ENCODE assay signal across 12 mouse cellular contexts in the genomic region with DNA sequence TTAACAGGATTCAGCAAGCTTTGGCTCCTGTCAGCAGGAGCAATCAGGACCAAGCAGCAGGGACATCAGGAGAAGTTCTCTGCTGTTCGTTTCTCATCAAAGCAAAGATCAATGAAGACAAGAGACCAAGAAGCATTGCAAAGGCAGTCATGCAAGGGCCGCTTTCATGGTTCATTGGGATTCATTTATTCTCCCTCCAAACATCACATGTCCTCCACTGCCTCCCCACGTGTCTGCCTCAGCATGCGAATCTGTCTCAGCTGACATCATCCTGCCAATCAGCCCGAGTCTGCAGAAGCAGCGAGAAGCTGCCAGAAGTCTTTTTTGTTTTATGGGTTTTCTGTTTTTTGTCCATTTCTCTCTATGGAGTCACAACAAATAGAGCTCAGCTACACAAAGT. TPM values are rescaled to one million over a fixed set of nuclear protein-coding genes. Genes with fewer than 3 reads are reported as not detected.
DNase-seq lines count a peak whose midpoint lies in the region; ATAC-seq and TF ChIP-seq lines count a peak whose summit lies in the region.
"Had no signal": no experiment of that assay in that cellular context is flagged by ENCODE, and none has a peak within 500 bp of the region (broad histone marks: within the 10 kb centered on the region; RNA-seq: fewer than 3 reads in every experiment).

No protein-coding gene starts in this region.

- H3K4me3 ChIP-seq in heart, postnatal 0 days (ENCODE audit: low read depth, low read length): no peak overlapping the region
- H3K4me3 ChIP-seq in heart, embryonic 12.5 days: no peak overlapping the region

- DNase-seq in heart, postnatal 0 days (ENCODE audit: low spot score): peak; percentile 3
- peak; percentile 62 to 69 for DNase-seq in B cell, adult 2 months
- peak; percentile 55 for DNase-seq in embryo, embryonic 10.5 days (ENCODE audit: low spot score)
- DNase-seq in kidney, postnatal 14 days: peak; percentile 67
- no peak for DNase-seq in gastrocnemius, postnatal 36 days
- no peak for DNase-seq in heart, adult 11 months
- DNase-seq in lung, postnatal 4 days: no peak
- DNase-seq: cerebellum, postnatal 36 days; lung, embryonic 14.5 days; spleen, adult 18-20 months had no signal

- H3K4me1 ChIP-seq in heart, postnatal 0 days (ENCODE audit: control insufficient read depth, insufficient read depth): peaks cover 15% of the 10 kb centered on the region; the same call in 1 of the 2 replicates
- peaks cover 36% of the 10 kb centered on the region for H3K4me1 ChIP-seq in heart, embryonic 12.5 days (replicated peaks)

- H3K36me3 ChIP-seq in heart, postnatal 0 days (replicated peaks; ENCODE audit: control insufficient read depth, insufficient read depth, low read length): no peaks in the 10 kb centered on the region
- H3K36me3 ChIP-seq in heart, embryonic 12.5 days: no peaks in the 10 kb centered on the region

- no peak overlapping the region for H3K4me2 ChIP-seq in heart, postnatal 0 days (ENCODE audit: low read depth, low read length)
- no peak overlapping the region for H3K4me2 ChIP-seq in heart, embryonic 12.5 days
- H3K4me2 ChIP-seq: lung, embryonic 14.5 days had no signal

- 66% methylated on average over 6 of the region's 6 CpGs for WGBS in heart, postnatal 0 days
- WGBS in heart, embryonic 12.5 days: 68% methylated on average over 6 of the region's 6 CpGs

- no peak for TF ChIP-seq EP300 in heart, postnatal 0 days (IDR thresholded peaks at IDR 0.05; ENCODE audit: low read depth)

- H3K27me3 ChIP-seq in heart, postnatal 0 days (ENCODE audit: control insufficient read depth, insufficient read depth, low read length): no peaks in the 10 kb centered on the region
- no peaks in the 10 kb centered on the region for H3K27me3 ChIP-seq in heart, embryonic 12.5 days (replicated peaks)

- no peak for TF ChIP-seq CTCF in heart, postnatal 0 days (IDR thresholded peaks at IDR 0.05; ENCODE audit: low read depth)

- ATAC-seq in heart, postnatal 0 days (ENCODE audit: insufficient read depth, low read depth): no peak
- ATAC-seq in heart, embryonic 12.5 days (ENCODE audit: insufficient number of reproducible peaks, low FRiP score): no peak
- ATAC-seq: intestine, embryonic 16.5 days had no signal

- H3K9ac ChIP-seq in heart, postnatal 0 days (replicated peaks; ENCODE audit: low read depth, low read length): no peak overlapping the region
- no peak overlapping the region for H3K9ac ChIP-seq in heart, embryonic 12.5 days
- H3K9ac ChIP-seq: lung, embryonic 14.5 days had no signal

- intact Hi-C loops in gastrocnemius, postnatal 36 days (cut with DNase I): loop anchor here (5.0 kb wide), 1 partner anchor 45 kb away; no protein-coding TSS in a partner anchor

- H3K9me3 ChIP-seq in heart, postnatal 0 days (replicated peaks; ENCODE audit: control insufficient read depth, low read length): no peaks in the 10 kb centered on the region
- H3K9me3 ChIP-seq in heart, embryonic 12.5 days (replicated peaks): no peaks in the 10 kb centered on the region

- no peak overlapping the region for H3K27ac ChIP-seq in heart, postnatal 0 days (ENCODE audit: low read depth)
- H3K27ac ChIP-seq in heart, embryonic 12.5 days (ENCODE audit: poor library complexity, severe bottlenecking): no peak overlapping the region

RNA-seq across cellular contexts. Expression of gene Ina, which starts 37.0 kb away (rescaled TPM):
- not detected in 2 replicates for total RNA-seq in heart, postnatal 0 days (2014; rRNA removed; ENCODE audit: low replicate concordance)
- polyA plus RNA-seq in heart, postnatal 0 days (2015; fragmentation: Nextera tagmentation; extraction: Ambion mirVana): not detected in 2 replicates
- polyA plus RNA-seq in heart, embryonic 12.5 days (2016; fragmentation: Nextera tagmentation; extraction: Ambion mirVana): 0.24 and 0.86 TPM in 2 replicates
- total RNA-seq in gastrocnemius, postnatal 36 days (2021): not detected

RNA-seq across cellular contexts. Expression of gene Nt5c2, which starts 37.5 kb away (rescaled TPM):
- total RNA-seq in heart, postnatal 0 days (2014; rRNA removed; ENCODE audit: low replicate concordance): 33.9 and 48.1 TPM in 2 replicates
- polyA plus RNA-seq in heart, postnatal 0 days (2015; fragmentation: Nextera tagmentation; extraction: Ambion mirVana): 92.7 and 111 TPM in 2 replicates
- 108 and 111 TPM in 2 replicates for polyA plus RNA-seq in heart, embryonic 12.5 days (2016; fragmentation: Nextera tagmentation; extraction: Ambion mirVana)
- total RNA-seq in gastrocnemius, postnatal 36 days (2021): 10 to 100 TPM in 1 of 2 experiments, 1 to 10 TPM in 1; 6.3 to 10.2 TPM

Comparison
In these comparisons a context has a peak if more than half of its experiments do, and no peak if none do; other contexts are left out.
1. DNase-seq: peak in heart, postnatal 0 days (single experiment), B cell, adult 2 months (2 of 2), embryo, embryonic 10.5 days (single experiment) and kidney, postnatal 14 days (single experiment); none in gastrocnemius, postnatal 36 days (0 of 2), heart, adult 11 months (single experiment) and lung, postnatal 4 days (0 of 2).